Mouse (Mus musculus) embryonic facial prominence, embryonic 15.5 days (tissue): ENCODE results near the gene Lmbrd2. TPM values are rescaled to one million over a fixed set of nuclear protein-coding genes. Genes with fewer than 3 reads are reported as not detected.
"Not testable (repeated sequence)": the region's sequence is repeated elsewhere in the genome, so short reads cannot be mapped to it uniquely, and the experiment has no call there.

Experiments
- ATAC-seq: fragments of 200-750 bp; cut with Nextera tagmentation; 2 replicates; pipeline ENCODE4 v1.8.0; 2017; ENCODE audit warnings: low read depth, moderate TSS enrichment; ENCODE audit not compliant: insufficient number of reproducible peaks, low FRiP score, low TSS enrichment
- H3K27ac ChIP-seq: fragments of 300-500 bp; sonication (generic); replicated peaks from 2 replicates; pipeline ENCODE4 v1.5.1; 2015; ENCODE audit warnings: mild to moderate bottlenecking, inconsistent platforms
- H3K27me3 ChIP-seq: fragments of 300-500 bp; sonication (generic); 2 replicates; pipeline ENCODE4 v1.6.1; 2015; ENCODE audit warnings: inconsistent platforms
- H3K36me3 ChIP-seq: fragments of 300-500 bp; sonication (generic); 2 replicates; pipeline ENCODE4 v1.6.1; 2015; ENCODE audit warnings: mild to moderate bottlenecking, inconsistent platforms
- H3K4me1 ChIP-seq: fragments of 300-500 bp; sonication (generic); 2 replicates; pipeline ENCODE4 v1.6.1; 2015; ENCODE audit warnings: inconsistent platforms
- H3K4me2 ChIP-seq: fragments of 300-500 bp; sonication (generic); replicated peaks from 2 replicates; pipeline ENCODE4 v1.6.1; 2015; ENCODE audit warnings: mild to moderate bottlenecking, inconsistent platforms
- H3K4me3 ChIP-seq: fragments of 300-500 bp; sonication (generic); replicated peaks from 2 replicates; pipeline ENCODE4 v1.5.1; 2015; ENCODE audit warnings: mild to moderate bottlenecking, inconsistent platforms
- H3K9ac ChIP-seq: fragments of 300-500 bp; sonication (generic); 2 replicates; pipeline ENCODE4 v1.6.1; 2015; ENCODE audit warnings: inconsistent platforms
- H3K9me3 ChIP-seq: fragments of 300-500 bp; sonication (generic); replicated peaks from 2 replicates; pipeline ENCODE4 v1.6.1; 2016; ENCODE audit warnings: inconsistent platforms
- WGBS: fragments of 180-500 bp; shearing (Covaris S2); methylation state at CpG from one replicate; pipeline ENCODE4 v1.1.7; 2015; 5-methylcytosine and 5-hydroxymethylcytosine counted together
- polyA plus RNA-seq: library from polyadenylated mRNA; unstranded; fragments of >200 nt; fragmentation: Nextera tagmentation; extraction: Ambion mirVana; gene quantifications from 2 replicates; pipeline ENCODE4 v1.2.1, GENCODE M21; 2015

Lmbrd2 gene
- polyA plus RNA-seq, 1 experiment from 2014 or later = 2.2 TPM

- H3K9me3 ChIP-seq, H3K27ac ChIP-seq, H3K27me3 ChIP-seq, H3K4me3 ChIP-seq, H3K36me3 ChIP-seq, H3K9ac ChIP-seq, H3K4me2 ChIP-seq, H3K4me1 ChIP-seq, ATAC-seq: not testable (repeated sequence)
- WGBS = 71% methylated on average over 7 of the region's 7 CpGs
Measured at GRCm38 (mm10) chr15:9213431-9213830, 73.1 kb downstream of the Lmbrd2 start.

- H3K9ac ChIP-seq = no peak overlapping the region
- no peak overlapping the region for H3K4me2 ChIP-seq
- H3K4me1 ChIP-seq = no peaks in the 10 kb centered on the region
- no peak overlapping the region for H3K27ac ChIP-seq
- no peaks in the 10 kb centered on the region for H3K9me3 ChIP-seq
- H3K36me3 ChIP-seq = no peaks in the 10 kb centered on the region
- H3K4me3 ChIP-seq = no peak overlapping the region
- 86% methylated on average over 5 of the region's 5 CpGs for WGBS
- no peak for ATAC-seq
- H3K27me3 ChIP-seq = no peaks in the 10 kb centered on the region
Measured at GRCm38 (mm10) chr15:9216446-9216845, 76.1 kb downstream of the Lmbrd2 start.

- 75% methylated on average over 4 of the region's 4 CpGs for WGBS
- not testable (repeated sequence) for ATAC-seq, H3K9me3 ChIP-seq, H3K4me1 ChIP-seq, H3K4me3 ChIP-seq, H3K27me3 ChIP-seq, H3K9ac ChIP-seq, H3K36me3 ChIP-seq, H3K4me2 ChIP-seq, H3K27ac ChIP-seq
Measured at GRCm38 (mm10) chr15:9230917-9231316, 90.6 kb downstream of the Lmbrd2 start.

- Histone ChIP-seq H3K4me2 (no peak overlapping the region), H3K27me3 (no peaks in the 10 kb centered on the region), H3K9me3 (no peaks in the 10 kb centered on the region), H3K27ac (no peak overlapping the region), H3K4me1 (no peaks in the 10 kb centered on the region), H3K36me3 (no peaks in the 10 kb centered on the region), H3K4me3 (no peak overlapping the region), H3K9ac (no peak overlapping the region)
- ATAC-seq = no peak
Measured at GRCm38 (mm10) chr15:9246345-9246744, 106.0 kb downstream of the Lmbrd2 start.

Other genes with a start within 250 kb of the Lmbrd2 start
- gene Ranbp3l, start 172.6 kb upstream of the Lmbrd2 start, polyA plus RNA-seq = 2.4 and 3.0 TPM in 2 replicates
- 24.5 and 25.2 TPM in 2 replicates for gene Nadk2, start 69.3 kb upstream of the Lmbrd2 start, polyA plus RNA-seq
- 63.6 and 64.2 TPM in 2 replicates for gene Skp2, start 14.9 kb downstream of the Lmbrd2 start, polyA plus RNA-seq
- gene Ugt3a1, start 136.3 kb downstream of the Lmbrd2 start, polyA plus RNA-seq = 0.07 TPM in 1 of 2 replicates, not detected in the other
- not detected in 2 replicates for gene Ugt3a2, start 195.0 kb downstream of the Lmbrd2 start, polyA plus RNA-seq